Mouse (Mus musculus) CD8-positive naive resting alpha-beta T cell, adult 2 months (primary cell): ENCODE results near the gene Park7.

ENCODE experiments used
- DNase-seq, 2 experiments: peaks; one replicate each; pipeline ENCODE4 v3.0.0; 2022; ENCODE audit warnings: low read depth in 2 of 2, low spot score in 2 of 2

Gene Park7

DNA sequence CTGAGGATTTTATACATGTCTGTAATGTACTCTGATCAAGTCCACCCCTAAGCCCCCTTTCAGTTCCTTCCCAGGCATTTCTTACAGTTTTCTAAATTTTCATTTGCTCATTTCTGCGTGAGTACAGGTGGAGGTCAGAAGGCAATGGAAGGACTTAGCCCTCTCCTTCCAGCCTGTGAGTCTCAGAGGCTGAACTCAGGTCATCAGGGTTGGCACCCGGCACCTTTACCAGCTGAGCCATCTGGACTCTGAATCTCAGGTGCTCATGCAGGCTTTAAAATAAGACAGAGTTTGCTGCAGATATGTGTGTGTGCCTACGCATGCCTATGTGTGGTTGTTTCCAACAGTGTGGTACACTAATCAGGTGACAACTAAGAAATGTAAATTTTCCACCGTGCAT lies 63.3 kb downstream of the Park7 start:
- DNase-seq: no peak

GRCm38 (mm10) chr4:150849964-150850363 lies 64.3 kb downstream of the Park7 start:
- DNase-seq: no peak
